Mouse (Mus musculus) limb, embryonic 14.5 days (tissue): ENCODE results near the gene ccdc198. TPM values are rescaled to one million over a fixed set of nuclear protein-coding genes. Genes with fewer than 3 reads are reported as not detected.
"Not testable (repeated sequence)": the region's sequence is repeated elsewhere in the genome, so short reads cannot be mapped to it uniquely, and the experiment has no call there.

ENCODE experiments used
- ATAC-seq: fragments of 200-750 bp; cut with Nextera tagmentation; 2 replicates; pipeline ENCODE4 v1.8.0; 2017; ENCODE audit warnings: low read depth, moderate number of reproducible peaks, moderate TSS enrichment; ENCODE audit not compliant: low FRiP score
- DNase-seq: peaks from one replicate; pipeline ENCODE4 v3.0.0-alpha.2; 2015; ENCODE audit warnings: low spot score
- H3K27ac ChIP-seq: fragments of 300-500 bp; sonication (generic); replicated peaks from 2 replicates; pipeline ENCODE4 v1.5.1; 2014; ENCODE audit warnings: low read depth, mild to moderate bottlenecking, low read length, moderate library complexity, mixed read lengths
- H3K27me3 ChIP-seq: fragments of 300-500 bp; sonication (generic); 2 replicates; pipeline ENCODE4 v1.6.1; 2014; ENCODE audit warnings: low read length, mixed read lengths; ENCODE audit not compliant: control insufficient read depth, insufficient read depth
- H3K36me3 ChIP-seq: fragments of 300-500 bp; sonication (generic); 2 replicates; pipeline ENCODE4 v1.6.1; 2014; ENCODE audit warnings: mild to moderate bottlenecking, low read length, moderate library complexity, mixed read lengths; ENCODE audit not compliant: control insufficient read depth, insufficient read depth
- H3K4me1 ChIP-seq: fragments of 300-500 bp; sonication (generic); 2 replicates; pipeline ENCODE4 v1.6.1; 2014; ENCODE audit warnings: antibody characterized with exemption, low read length, mixed read lengths; ENCODE audit not compliant: control insufficient read depth, insufficient read depth
- H3K4me2 ChIP-seq: fragments of 300-500 bp; sonication (generic); replicated peaks from 2 replicates; pipeline ENCODE4 v1.6.1; 2014; ENCODE audit warnings: low read depth, mild to moderate bottlenecking, low read length, moderate library complexity; ENCODE audit not compliant: severe bottlenecking
- H3K4me3 ChIP-seq: fragments of 300-500 bp; sonication (generic); replicated peaks from 2 replicates; pipeline ENCODE4 v1.5.1; 2014; ENCODE audit warnings: low read length
- H3K9ac ChIP-seq: fragments of 300-500 bp; sonication (generic); 2 replicates; pipeline ENCODE4 v1.6.1; 2014; ENCODE audit warnings: mild to moderate bottlenecking, low read depth, low read length, moderate library complexity; ENCODE audit not compliant: severe bottlenecking
- H3K9me3 ChIP-seq: fragments of 300-500 bp; sonication (generic); 2 replicates; pipeline ENCODE4 v1.6.1; 2016; ENCODE audit warnings: low read length; ENCODE audit not compliant: control insufficient read depth
- POLR2A ChIP-seq: fragments of 200-500 bp; IDR thresholded peaks from 2 replicates; pipeline ENCODE4 v1.8.0; 2012; ENCODE audit warnings: inconsistent platforms, mild to moderate bottlenecking, moderate library complexity, borderline replicate concordance; ENCODE audit not compliant: insufficient read depth, insufficient read length; ENCODE audit errors: extremely low read depth
- WGBS: fragments of 180-500 bp; shearing (Covaris S2); extraction: QIAGEN DNeasy Blood & Tissue Kit; methylation state at CpG from one replicate; pipeline ENCODE4 v1.1.7; 2014; 5-methylcytosine and 5-hydroxymethylcytosine counted together
- polyA plus RNA-seq, 2 experiments: library from polyadenylated mRNA; depleted of rRNA in 1 of 2; stranded (reverse) in 1 of 2; unstranded in 1 of 2; fragments of >200 nt; fragmentation: Nextera tagmentation in 1 of 2; extraction: Ambion mirVana in 1 of 2; gene quantifications; 2 replicates each; pipeline versions ENCODE4 v1.2.1 to v1.2.3; 2012 to 2014

ccdc198 gene
- polyA plus RNA-seq, 2 experiments: not detected

DNA sequence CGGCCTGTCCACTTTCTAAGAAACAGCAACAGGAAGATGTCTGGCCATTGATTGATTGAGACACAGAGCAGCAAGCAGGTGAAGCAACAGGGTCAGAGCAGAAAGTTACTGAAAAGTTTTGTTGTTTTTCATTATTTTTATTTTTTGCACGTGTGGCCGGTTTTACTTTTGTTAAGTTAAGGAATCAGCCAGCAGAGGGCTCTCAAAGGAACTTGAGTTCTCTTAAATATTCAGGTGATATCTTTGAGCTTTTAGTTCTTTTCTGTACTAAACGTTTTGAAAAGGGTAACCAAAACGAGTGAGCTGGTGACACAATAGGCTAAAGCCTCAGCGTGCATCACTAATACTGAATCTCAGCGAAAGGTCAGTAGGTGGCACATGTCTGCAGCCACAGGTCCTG is 26.6 kb downstream of the ccdc198 start:
- TF ChIP-seq POLR2A: no peak
- Histone ChIP-seq H3K4me1 (no peaks in the 10 kb centered on the region), H3K9ac (no peak overlapping the region), H3K36me3 (no peaks in the 10 kb centered on the region), H3K27me3 (no peaks in the 10 kb centered on the region), H3K4me2 (no peak overlapping the region), H3K9me3 (no peaks in the 10 kb centered on the region), H3K4me3 (no peak overlapping the region), H3K27ac (no peak overlapping the region)
- DNase-seq: no peak
- no peak for ATAC-seq
- WGBS: 68% methylated on average over 7 of the region's 7 CpGs

DNA sequence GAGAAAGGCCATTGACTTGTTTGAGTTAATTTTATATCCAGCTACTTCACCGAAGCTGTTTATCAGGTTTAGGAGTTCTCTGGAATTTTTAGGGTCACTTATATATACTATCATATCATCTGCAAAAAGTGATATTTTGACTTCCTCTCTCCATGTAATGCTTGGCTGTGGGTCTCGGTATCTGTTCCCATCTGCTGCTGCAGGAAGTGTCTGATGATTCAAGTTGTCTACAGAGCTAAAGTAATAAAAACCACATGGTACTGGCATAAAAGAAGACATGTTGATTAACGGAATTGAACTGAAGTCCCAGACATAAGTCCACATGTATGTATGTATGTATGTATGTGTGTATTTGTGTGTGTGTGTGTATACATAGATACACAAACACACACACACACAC is 35.1 kb downstream of the ccdc198 start:
- ATAC-seq, H3K9me3 ChIP-seq, DNase-seq, H3K4me2 ChIP-seq, H3K36me3 ChIP-seq, H3K4me1 ChIP-seq, H3K27ac ChIP-seq, H3K9ac ChIP-seq, H3K27me3 ChIP-seq, H3K4me3 ChIP-seq: not testable (repeated sequence)
- WGBS: 77% methylated on average over 3 of the region's 3 CpGs

DNA sequence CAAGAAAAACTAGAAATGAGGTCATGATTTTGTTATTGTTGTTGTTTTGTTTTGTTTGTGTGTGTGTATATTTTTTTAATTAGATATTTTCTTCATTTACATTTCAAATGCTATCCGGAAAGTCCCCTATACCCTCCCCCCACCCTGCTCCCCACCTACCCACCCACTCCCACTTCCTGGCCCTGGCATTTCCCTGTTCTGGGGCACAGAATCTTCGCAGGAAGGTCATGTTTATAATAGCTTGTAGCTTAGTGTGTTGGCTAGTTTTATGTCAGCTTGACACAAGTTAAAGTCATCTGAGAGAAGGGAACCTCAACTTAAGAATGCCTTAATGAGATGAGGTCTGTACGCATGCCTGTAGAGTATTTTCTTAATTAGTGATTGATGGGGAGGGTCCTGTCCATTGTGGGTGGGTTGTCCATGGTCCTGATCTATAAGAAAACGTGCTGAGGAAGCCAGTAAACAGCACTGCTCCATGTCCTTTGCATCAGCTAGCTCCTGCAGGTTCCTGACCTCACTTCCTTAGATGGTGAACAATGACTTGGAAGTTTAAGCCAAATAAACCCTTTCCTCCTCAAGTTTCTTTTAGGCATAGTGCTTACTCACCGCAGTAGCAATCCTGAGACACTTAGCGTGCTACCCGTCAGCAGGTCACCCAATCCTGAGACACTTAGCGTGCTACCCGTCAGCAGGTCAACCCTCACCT is 44.0 kb downstream of the ccdc198 start:
- no peak overlapping the region for H3K27ac ChIP-seq
- no peaks in the 10 kb centered on the region for H3K36me3 ChIP-seq
- no peak overlapping the region for H3K4me2 ChIP-seq
- 71% methylated on average over 9 of the region's 9 CpGs for WGBS
- H3K27me3 ChIP-seq: no peaks in the 10 kb centered on the region
- DNase-seq (no peak), ATAC-seq (no peak)
- no peaks in the 10 kb centered on the region for H3K9me3 ChIP-seq
- H3K4me1 ChIP-seq: no peaks in the 10 kb centered on the region
- H3K9ac ChIP-seq: no peak overlapping the region
- no peak for TF ChIP-seq POLR2A
- no peak overlapping the region for H3K4me3 ChIP-seq

DNA sequence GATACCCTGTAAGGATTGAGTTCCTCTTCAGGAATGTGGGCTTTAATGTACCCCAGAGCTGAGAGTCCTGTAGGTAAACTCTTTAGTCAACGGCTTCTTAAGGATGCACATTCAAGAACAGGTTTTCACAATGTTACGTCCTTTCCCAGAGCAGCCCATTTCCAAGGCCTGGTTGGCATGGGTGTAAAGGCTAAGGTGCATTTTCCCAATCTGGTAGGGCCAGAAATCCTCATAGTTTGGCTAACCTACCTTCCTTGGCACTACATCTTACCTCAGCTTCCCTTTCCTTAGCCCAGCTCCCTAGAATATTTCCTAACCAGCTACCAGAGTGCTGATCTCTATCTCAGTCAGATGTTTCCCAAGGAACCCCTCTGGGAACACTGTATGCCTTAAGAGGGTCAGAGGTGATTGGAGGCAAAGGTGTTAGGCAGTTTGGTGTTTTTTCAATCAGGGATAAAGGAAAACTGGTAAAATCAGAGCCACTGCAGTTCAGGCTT is 48.2 kb downstream of the ccdc198 start:
- H3K36me3 ChIP-seq: no peaks in the 10 kb centered on the region
- H3K27ac ChIP-seq: no peak overlapping the region
- no peak for TF ChIP-seq POLR2A
- no peak overlapping the region for H3K4me3 ChIP-seq
- ATAC-seq: no peak
- WGBS: 79% methylated on average over 2 of the region's 2 CpGs
- H3K4me2 ChIP-seq: no peak overlapping the region
- no peak overlapping the region for H3K9ac ChIP-seq
- no peaks in the 10 kb centered on the region for H3K4me1 ChIP-seq
- H3K27me3 ChIP-seq: no peaks in the 10 kb centered on the region
- no peaks in the 10 kb centered on the region for H3K9me3 ChIP-seq
- DNase-seq: no peak

DNA sequence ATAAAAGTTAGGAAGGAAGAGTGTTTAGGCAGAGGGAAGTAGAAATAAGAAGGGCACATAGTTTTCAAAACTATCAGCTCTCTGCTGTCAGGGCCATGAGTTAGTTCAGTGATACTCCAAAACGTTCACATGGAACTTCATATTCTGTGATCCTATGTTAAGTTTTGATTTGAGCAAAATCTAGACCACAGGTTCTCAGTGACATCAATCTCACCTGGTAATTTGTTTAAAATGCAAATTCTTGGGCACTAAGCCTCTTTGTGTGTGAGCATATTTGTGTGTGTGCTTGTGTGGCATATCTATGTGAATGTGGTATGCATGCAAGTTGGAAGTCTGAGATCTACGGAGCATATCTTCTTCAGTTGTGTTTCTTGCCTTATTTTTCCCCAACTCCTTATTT is 59.0 kb downstream of the ccdc198 start:
- H3K4me3 ChIP-seq: no peak overlapping the region
- H3K36me3 ChIP-seq: peaks cover 59% of the 10 kb centered on the region
- no peak overlapping the region for H3K4me2 ChIP-seq
- WGBS: 96% methylated on average over 2 of the region's 2 CpGs
- DNase-seq: no peak
- H3K27ac ChIP-seq: no peak overlapping the region
- H3K9ac ChIP-seq: no peak overlapping the region
- no peak for TF ChIP-seq POLR2A
- no peaks in the 10 kb centered on the region for H3K9me3 ChIP-seq
- no peaks in the 10 kb centered on the region for H3K27me3 ChIP-seq
- no peaks in the 10 kb centered on the region for H3K4me1 ChIP-seq
- ATAC-seq: no peak

DNA sequence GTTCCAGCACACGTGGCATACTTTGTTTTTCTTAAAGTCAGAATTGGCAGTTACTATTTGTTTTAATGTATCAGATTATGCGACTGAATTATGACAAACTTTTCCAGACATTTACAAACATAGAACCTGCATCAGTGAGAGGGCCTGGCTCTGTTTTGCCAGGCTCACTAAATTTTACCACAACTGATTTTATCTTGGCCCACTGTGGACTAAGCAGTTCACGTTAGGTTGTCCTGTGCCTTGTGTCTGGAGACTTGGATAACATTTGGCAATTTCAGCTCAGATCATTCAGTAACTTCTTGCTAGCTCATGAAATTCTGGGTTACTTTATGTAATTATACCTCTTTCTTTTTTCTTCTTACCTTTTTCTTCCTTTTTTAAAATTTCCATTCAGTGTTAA is 65.5 kb downstream of the ccdc198 start:
- Histone ChIP-seq H3K4me1 (peaks cover 4% of the 10 kb centered on the region), H3K9ac (no peak overlapping the region), H3K36me3 (peaks cover 44% of the 10 kb centered on the region), H3K9me3 (no peaks in the 10 kb centered on the region), H3K4me2 (no peak overlapping the region), H3K4me3 (no peak overlapping the region), H3K27me3 (no peaks in the 10 kb centered on the region), H3K27ac (no peak overlapping the region)
- no peak for DNase-seq
- 78% methylated on average over 3 of the region's 3 CpGs for WGBS
- no peak for TF ChIP-seq POLR2A
- no peak for ATAC-seq
